Mouse (Mus musculus): ENCODE results near the gene Rex1bd. TPM values are rescaled to one million over a fixed set of nuclear protein-coding genes. Genes with fewer than 3 reads are reported as not detected.

The Rex1bd gene
- polyA plus RNA-seq, 1 experiment from 2014 or later, result 155 TPM

DNA sequence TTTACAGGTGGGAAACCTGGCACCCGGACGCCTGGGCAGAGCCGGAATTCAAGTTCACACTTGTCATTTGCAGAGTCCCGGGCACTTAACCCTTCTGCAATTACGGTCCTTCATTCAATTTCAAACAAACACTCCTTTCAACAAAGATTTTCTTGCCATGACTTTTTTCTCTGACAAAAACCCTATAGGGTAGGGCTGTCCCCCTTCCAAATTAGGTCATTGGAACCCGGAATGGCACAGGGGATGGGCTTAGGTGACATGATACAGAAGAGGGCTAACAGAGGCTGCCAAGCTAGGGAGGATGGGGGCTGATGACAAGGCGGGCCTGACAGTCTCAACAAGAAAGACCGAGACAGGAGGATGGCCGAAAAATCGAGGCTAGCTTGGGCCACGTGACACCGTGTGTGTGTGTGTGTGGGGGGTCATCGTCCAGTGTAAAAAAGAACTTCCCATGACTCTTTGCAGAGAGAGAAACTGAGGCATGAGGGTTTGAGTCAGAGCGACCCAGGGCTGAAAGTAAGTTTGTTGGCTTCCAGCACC lies 17.6 kb downstream of the Rex1bd start:
- Histone ChIP-seq H3K9me3 (replicated peaks) (no peaks in the 10 kb centered on the region), H3K9ac (0 out of 2 replicates have a peak overlapping the region, but pooled peaks have one; percentile 4), H3K4me2 (replicated peaks) (peak overlapping the region; percentile 65), H3K36me3 (no peaks in the 10 kb centered on the region), H3K4me3 (replicated peaks) (peak overlapping the region; percentile 36), H3K27me3 (peaks cover 80% of the 10 kb centered on the region), H3K4me1 (peaks cover 69% of the 10 kb centered on the region), H3K27ac (replicated peaks) (peak overlapping the region; percentile 39; the same call in 1 of the 2 replicates)
- WGBS, result 4% methylated on average over 14 of the region's 14 CpGs
- no peak for ATAC-seq (ENCODE audit: insufficient number of reproducible peaks, low FRiP score, low TSS enrichment, low read depth)

DNA sequence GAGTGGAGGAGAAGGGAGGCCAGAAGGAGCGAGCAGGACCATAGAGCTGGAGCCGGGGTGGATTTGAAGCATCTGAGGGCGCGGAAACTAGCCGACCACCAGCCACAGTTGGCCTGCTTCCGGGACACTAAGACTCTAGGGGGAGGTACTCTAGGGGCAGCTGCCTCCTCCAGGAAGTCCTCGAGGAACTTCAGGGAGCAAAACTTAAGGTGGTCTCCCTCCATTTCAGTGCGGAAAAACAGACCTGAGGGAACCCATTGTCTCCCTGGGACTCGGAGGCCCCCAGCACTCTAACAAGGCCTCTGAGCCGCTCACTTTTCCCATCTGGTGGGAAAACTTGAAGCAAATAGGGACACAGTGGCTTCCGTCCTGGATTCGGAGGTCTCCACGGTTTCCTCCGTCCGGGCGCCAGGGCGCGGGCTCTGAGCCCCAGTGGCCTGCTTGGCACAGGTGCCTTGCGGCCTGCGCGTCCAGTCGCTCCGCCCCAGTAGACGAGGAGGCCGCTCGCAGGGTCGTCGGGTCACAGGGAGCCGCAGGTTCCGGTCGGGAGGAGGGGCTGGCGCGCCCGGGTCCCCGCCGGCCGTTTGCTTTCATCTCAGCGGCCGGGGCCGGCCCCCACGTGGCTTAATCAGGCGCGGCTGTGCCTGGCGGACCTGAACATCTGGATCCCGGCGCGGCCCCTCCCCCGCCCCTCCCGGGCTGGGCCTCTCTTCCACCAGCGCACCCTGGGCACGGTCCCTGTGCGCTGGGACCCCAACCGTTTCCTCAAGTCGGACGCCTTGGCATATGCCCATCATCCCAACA lies 18.4 kb downstream of the Rex1bd start:
- Histone ChIP-seq H3K36me3 (no peaks in the 10 kb centered on the region), H3K27ac (replicated peaks) (no peak overlapping the region), H3K27me3 (peaks cover 71% of the 10 kb centered on the region), H3K4me1 (peaks cover 61% of the 10 kb centered on the region), H3K4me3 (replicated peaks) (peak overlapping the region; percentile 31), H3K9ac (no peak overlapping the region), H3K9me3 (replicated peaks) (no peaks in the 10 kb centered on the region), H3K4me2 (replicated peaks) (peak overlapping the region; percentile 65)
- no peak for ATAC-seq (ENCODE audit: insufficient number of reproducible peaks, low FRiP score, low TSS enrichment, low read depth)
- WGBS, result 5% methylated on average over 55 of the region's 55 CpGs

DNA sequence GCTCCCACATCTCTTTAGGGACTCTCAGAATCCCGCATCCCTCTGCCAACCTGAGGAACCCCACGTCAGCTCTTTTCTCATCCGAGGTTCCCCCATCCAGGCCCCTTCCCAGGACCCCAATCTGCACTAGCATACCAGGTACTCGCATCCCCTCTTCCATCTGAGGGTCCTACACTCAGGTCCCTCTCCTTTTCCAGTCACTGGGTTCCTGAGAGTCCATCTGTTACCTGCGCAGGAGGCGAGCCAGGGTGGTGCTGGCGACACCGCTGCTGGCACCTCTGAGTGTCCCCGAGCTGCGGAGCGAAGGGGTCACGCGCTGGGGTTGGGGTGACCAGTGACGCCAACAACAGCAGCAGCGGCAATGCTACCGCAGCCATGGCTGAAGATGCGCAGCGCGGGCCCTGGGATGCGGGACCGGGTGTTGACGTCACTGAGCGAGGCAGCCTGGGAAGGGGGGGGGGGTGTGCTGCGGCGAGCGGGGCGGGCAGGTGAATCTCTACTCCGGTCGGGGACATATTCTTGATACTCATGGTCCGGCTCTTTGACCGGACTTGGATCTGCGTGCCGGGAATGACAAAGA lies 19.5 kb downstream of the Rex1bd start, which contains the start of gene Tmem59l:
Gene Tmem59l, minus strand, starts transcription at position 418 of the 580 bp plus-strand sequence.
- 7% methylated on average over 33 of the region's 33 CpGs for WGBS
- peaks cover 61% of the 10 kb centered on the region for H3K27me3 ChIP-seq
- H3K9me3 ChIP-seq (replicated peaks), result no peaks in the 10 kb centered on the region
- peak within 1 kb of the TSS; percentile 32 for H3K4me3 ChIP-seq (replicated peaks)
- no peak within 1 kb of the TSS for H3K9ac ChIP-seq
- H3K27ac ChIP-seq (replicated peaks), result no peak within 1 kb of the TSS
- H3K36me3 ChIP-seq, result no peaks in the 10 kb centered on the region
- H3K4me2 ChIP-seq (replicated peaks), result peak within 1 kb of the TSS; percentile 65
- ATAC-seq (ENCODE audit: insufficient number of reproducible peaks, low FRiP score, low TSS enrichment, low read depth), result no peak
- peaks cover 49% of the 10 kb centered on the region for H3K4me1 ChIP-seq

DNA sequence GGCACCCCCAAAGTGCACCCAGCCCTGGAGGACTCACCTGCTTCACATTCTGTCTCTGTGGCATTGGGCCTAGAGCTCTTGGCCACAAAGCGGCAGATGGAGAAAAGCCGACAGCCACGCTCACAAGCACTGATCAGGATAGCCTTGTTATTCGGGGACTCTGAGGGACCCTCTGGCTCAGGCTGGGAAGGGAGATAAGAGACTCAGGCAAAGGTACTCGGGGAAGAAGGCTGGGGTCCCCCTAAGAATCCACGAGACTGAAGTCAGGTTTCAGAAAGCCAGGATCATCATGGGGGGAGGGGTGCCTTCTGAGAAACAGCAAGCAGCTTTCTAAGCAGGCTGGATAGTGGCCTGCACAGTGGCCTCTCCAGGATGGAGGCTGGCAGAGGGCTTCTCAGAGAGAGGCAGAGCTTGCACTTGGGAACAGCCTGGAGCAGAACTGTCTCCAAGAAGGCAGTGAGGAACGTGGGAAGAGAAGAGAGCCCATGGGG lies 20.3 kb downstream of the Rex1bd start:
- Histone ChIP-seq H3K9ac (no peak overlapping the region), H3K4me2 (replicated peaks) (peak overlapping the region; percentile 48; the same call in 1 of the 2 replicates), H3K27me3 (peaks cover 53% of the 10 kb centered on the region), H3K4me3 (replicated peaks) (no peak overlapping the region), H3K9me3 (replicated peaks) (no peaks in the 10 kb centered on the region), H3K4me1 (peaks cover 41% of the 10 kb centered on the region), H3K27ac (replicated peaks) (no peak overlapping the region), H3K36me3 (no peaks in the 10 kb centered on the region)
- WGBS, result 46% methylated on average over 7 of the region's 7 CpGs
- ATAC-seq (ENCODE audit: insufficient number of reproducible peaks, low FRiP score, low TSS enrichment, low read depth), result no peak

DNA sequence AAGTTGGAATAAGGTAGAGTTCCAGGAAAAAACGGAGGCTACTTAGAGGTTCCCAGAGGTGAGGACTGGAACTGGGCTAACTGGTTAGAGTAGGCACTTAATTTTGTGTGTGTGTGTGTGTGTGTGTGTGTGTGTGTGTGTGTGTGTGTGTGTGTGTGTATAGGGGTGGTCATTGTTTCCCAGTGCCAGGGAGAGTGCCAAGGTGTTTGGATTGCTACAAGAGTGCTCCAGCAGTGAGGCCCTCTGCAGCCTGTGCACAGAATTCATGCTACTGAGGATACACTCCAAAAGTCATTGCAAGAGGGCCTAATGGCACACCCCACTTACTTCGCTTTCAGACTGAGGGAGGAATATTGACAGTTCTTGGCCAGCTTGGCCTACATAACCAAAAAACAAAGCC lies 23.6 kb downstream of the Rex1bd start:
- Histone ChIP-seq H3K4me3 (replicated peaks) (no peak overlapping the region), H3K27me3 (peaks cover 21% of the 10 kb centered on the region), H3K27ac (replicated peaks) (no peak overlapping the region), H3K4me2 (replicated peaks) (no peak overlapping the region), H3K4me1 (peaks cover 11% of the 10 kb centered on the region), H3K36me3 (no peaks in the 10 kb centered on the region), H3K9ac (no peak overlapping the region), H3K9me3 (replicated peaks) (no peaks in the 10 kb centered on the region)
- 52% methylated on average over 2 of the region's 2 CpGs for WGBS
- no peak for ATAC-seq (ENCODE audit: insufficient number of reproducible peaks, low FRiP score, low TSS enrichment, low read depth)

DNA sequence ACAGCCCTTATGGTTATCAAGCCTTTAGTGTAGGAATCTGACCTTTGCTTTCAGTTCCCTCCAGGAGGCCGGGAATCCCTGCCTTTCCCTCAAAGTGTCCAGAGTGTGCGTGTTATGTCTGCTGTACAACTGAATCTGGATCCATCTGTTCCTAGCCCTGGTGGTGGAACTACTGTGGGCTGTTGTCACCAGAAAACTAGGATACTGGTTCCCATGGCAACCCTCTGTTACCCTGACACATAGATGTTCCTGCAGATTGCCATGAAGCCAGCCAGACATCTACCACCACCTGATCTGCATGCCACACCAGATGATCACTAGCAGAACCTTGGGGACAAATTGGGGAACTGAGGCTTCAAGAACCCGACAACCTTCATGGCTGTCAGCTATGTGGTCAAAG lies 24.6 kb downstream of the Rex1bd start:
- WGBS, result 79% methylated on average over 3 of the region's 3 CpGs
- Histone ChIP-seq H3K36me3 (no peaks in the 10 kb centered on the region), H3K27me3 (peaks cover 14% of the 10 kb centered on the region), H3K4me2 (replicated peaks) (no peak overlapping the region), H3K4me3 (replicated peaks) (no peak overlapping the region), H3K27ac (replicated peaks) (no peak overlapping the region), H3K4me1 (peaks cover 14% of the 10 kb centered on the region), H3K9ac (no peak overlapping the region), H3K9me3 (replicated peaks) (no peaks in the 10 kb centered on the region)
- ATAC-seq (ENCODE audit: insufficient number of reproducible peaks, low FRiP score, low TSS enrichment, low read depth), result no peak

DNA sequence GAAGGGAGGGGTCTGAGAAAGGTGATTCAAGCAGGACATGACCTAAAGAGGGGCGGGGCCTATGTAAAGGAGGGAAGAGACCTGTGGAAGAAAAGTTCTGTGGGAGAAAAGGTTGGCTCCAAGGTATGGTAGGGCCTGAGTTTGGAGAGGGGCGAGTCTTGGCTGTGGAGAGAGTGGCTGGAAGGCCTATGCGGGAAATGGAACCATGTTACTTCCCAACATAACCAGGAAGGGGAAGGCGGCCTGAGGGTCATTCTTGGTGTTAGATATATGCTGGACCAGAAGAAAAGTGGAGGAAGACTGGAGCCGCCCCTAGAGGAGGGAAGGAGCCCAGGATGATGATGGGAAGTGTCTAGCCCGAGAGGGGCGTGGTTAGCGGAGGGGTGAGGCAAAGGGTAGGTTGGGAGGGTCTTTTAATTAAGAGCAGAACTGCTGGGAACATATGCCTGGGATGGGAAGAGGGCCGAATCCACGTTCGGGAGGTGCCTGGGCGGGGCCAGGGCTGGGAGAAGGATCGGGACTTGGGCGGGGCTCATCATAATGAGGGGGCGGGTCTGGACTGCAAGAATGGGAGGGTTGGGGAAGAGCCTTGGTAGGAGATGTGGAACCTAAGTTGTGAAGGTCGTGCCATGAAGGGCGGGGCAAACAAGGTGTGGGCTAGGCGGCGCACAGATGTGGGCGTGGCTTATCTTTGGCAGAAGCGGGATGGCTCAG lies 29.1 kb downstream of the Rex1bd start:
- no peak overlapping the region for H3K9ac ChIP-seq
- H3K36me3 ChIP-seq, result no peaks in the 10 kb centered on the region
- peak overlapping the region; percentile 91 for H3K4me3 ChIP-seq (replicated peaks)
- H3K27me3 ChIP-seq, result no peaks in the 10 kb centered on the region
- H3K9me3 ChIP-seq (replicated peaks), result no peaks in the 10 kb centered on the region
- peak overlapping the region; percentile 85 for H3K4me2 ChIP-seq (replicated peaks)
- WGBS, result 2% methylated on average over 21 of the region's 21 CpGs
- peaks cover 30% of the 10 kb centered on the region for H3K4me1 ChIP-seq
- peak; percentile 54 for ATAC-seq (ENCODE audit: insufficient number of reproducible peaks, low FRiP score, low TSS enrichment, low read depth)
- peak overlapping the region; percentile 67 for H3K27ac ChIP-seq (replicated peaks)

DNA sequence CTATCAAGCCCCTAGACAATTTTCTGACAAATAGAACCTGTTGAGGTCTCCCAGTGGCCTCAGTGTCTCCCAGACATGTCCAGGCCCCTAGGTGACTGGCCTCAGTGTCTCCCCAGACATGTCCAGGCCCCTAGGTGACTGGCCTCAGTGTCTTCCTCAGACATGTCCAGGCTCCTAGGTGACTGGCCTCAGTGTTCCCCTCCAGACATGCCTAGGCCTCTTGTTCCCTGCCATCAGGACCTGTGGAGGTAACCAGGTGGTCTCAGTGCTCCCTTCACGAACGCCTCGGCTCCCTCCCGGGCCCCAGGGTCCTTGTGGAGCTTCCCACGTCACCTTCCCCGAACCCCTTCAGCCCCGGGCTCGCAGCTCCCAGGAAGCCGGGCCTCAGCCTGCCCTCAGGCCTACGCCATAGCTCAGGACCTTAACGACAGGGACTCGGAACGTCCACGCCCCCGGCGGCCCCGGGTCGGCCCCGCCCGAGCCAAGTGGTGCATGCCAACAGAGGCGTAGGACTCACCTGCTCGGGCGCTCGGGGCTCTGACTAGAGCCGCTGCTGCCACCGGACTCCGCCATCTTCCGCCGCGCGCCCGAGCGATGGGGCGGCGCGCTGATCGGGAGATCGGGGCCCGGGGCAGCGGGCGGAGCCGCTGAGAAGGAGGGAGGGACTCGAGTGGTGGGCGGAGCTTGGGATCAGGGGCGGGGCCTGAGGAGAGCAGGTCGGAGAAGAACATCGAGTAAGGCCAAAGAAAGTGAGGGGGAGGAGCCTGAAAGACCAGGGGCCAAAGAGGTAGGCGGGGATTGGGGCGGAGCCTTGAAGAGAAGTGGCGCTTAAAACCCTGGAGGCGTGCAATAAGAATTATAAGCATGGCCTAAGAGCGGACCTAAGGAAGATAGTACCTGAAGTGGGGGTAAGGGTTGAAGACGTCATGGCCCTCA lies 30.0 kb downstream of the Rex1bd start, which contains the start of gene Klhl26:
Gene Klhl26, minus strand, starts transcription at position 636 of the 936 bp plus-strand sequence.
- H3K27ac ChIP-seq (replicated peaks), result peak within 1 kb of the TSS; percentile 67
- no peaks in the 10 kb centered on the region for H3K36me3 ChIP-seq
- H3K4me3 ChIP-seq (replicated peaks), result peak within 1 kb of the TSS; percentile 91
- WGBS, result under 1% methylated on average over 53 of the region's 53 CpGs
- H3K27me3 ChIP-seq, result no peaks in the 10 kb centered on the region
- peaks cover 30% of the 10 kb centered on the region for H3K4me1 ChIP-seq
- peak within 1 kb of the TSS; percentile 81 for H3K9ac ChIP-seq
- peak within 1 kb of the TSS; percentile 85 for H3K4me2 ChIP-seq (replicated peaks)
- H3K9me3 ChIP-seq (replicated peaks), result no peaks in the 10 kb centered on the region
- ATAC-seq (ENCODE audit: insufficient number of reproducible peaks, low FRiP score, low TSS enrichment, low read depth), result peak; percentile 92

DNA sequence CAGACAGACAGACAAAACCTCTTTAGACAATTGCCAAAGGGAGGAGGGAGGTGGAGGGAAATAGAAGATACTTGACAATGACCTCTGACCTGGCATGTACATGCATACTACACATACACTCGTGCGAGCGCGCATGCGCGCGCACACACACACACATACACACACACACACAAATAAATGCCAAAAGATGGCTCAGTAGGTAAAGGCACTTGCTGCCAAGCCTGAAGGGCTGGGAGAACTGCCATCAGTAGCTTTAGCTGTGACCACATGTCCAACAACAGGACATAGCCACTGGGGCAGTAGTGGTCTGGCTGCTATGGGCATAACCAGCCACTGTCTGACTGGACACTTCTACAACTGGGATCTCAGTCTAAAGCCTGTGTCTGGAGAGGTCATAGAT lies 34.7 kb downstream of the Rex1bd start:
- peaks cover 29% of the 10 kb centered on the region for H3K4me1 ChIP-seq
- no peak overlapping the region for H3K4me3 ChIP-seq (replicated peaks)
- no peaks in the 10 kb centered on the region for H3K9me3 ChIP-seq (replicated peaks)
- no peak overlapping the region for H3K4me2 ChIP-seq (replicated peaks)
- no peak overlapping the region for H3K27ac ChIP-seq (replicated peaks)
- WGBS, result 98% methylated on average over 7 of the region's 7 CpGs
- H3K36me3 ChIP-seq, result 0 out of 2 replicates have a peak, but pooled peaks cover 3% of the 10 kb centered on the region
- no peaks in the 10 kb centered on the region for H3K27me3 ChIP-seq
- no peak overlapping the region for H3K9ac ChIP-seq
- no peak for ATAC-seq (ENCODE audit: insufficient number of reproducible peaks, low FRiP score, low TSS enrichment, low read depth)

DNA sequence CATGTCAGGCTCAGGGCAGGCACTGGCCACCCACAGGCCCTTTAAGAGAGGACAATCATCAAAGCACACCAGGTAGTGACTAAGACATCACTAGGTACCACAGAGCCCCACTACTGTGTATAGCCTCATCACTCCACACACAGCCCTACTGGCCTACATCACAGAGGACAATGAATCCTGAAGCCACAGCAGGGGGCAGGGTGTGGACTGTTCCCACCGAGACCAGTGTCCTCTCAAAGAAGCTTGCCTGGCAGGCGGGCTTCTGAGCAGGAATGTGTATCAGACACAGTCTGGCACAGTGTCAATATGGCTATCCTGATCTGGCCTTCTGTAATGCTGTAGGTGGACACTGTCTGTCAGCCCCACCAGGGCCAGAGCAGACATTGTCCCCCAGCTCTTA lies 36.6 kb downstream of the Rex1bd start:
- Histone ChIP-seq H3K4me3 (replicated peaks) (no peak overlapping the region), H3K4me1 (peaks cover 26% of the 10 kb centered on the region), H3K27me3 (no peaks in the 10 kb centered on the region), H3K27ac (replicated peaks) (no peak overlapping the region), H3K9ac (no peak overlapping the region), H3K9me3 (replicated peaks) (no peaks in the 10 kb centered on the region), H3K4me2 (replicated peaks) (no peak overlapping the region), H3K36me3 (peaks cover 10% of the 10 kb centered on the region; the same call in 1 of the 2 replicates)
- ATAC-seq (ENCODE audit: insufficient number of reproducible peaks, low FRiP score, low TSS enrichment, low read depth), result no peak
- WGBS, result 61% methylated on average over 2 of the region's 2 CpGs

Data from embryonic facial prominence, embryonic 15.5 days (tissue).